Mouse (Mus musculus): ENCODE results near the gene Tead1.

DNA sequence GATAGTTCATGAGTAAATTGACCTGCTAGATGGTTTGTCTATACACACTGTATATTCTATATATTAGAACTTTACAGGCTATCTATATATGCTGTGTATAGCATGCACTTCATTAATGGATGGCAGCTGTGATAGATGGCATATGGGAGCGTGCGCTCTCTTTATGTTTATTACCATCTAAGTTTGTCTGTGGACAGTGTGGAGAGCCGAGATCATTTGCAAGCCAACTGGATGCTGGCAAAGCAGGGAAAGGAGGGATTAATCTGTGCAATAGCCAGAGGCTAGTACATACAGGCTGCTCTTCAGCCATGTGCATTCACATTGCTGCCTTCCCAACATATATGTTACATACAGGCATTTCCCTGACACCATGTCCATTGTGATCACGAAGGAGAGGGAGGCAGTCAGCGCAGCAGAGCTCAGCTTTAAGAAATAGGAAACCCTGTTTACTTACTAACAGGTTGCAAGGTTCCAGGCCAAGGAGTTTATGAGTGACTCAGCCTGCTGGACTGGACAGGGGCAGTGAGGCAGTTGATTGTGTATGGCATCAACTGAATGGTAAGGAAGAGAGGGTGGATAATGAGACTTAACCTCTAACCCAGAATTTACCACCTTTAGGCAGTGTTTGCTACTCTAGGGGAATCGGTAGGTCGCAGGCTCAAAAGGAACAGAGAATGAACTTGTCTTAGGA is 173.2 kb downstream of the Tead1 start:
- TF ChIP-seq CTCF (IDR thresholded peaks at IDR 0.05) (no peak), POLR2A (IDR thresholded peaks at IDR 0.05; ENCODE audit: insufficient read depth, low read depth, low read length) (no peak)

All from heart, adult 2 months (tissue).